Mouse (Mus musculus): ENCODE results near the gene Pnliprp1. TPM values are rescaled to one million over a fixed set of nuclear protein-coding genes. Genes with fewer than 3 reads are reported as not detected.

Gene Pnliprp1
- polyA plus RNA-seq, 1 experiment from 2014 or later = not detected

DNA sequence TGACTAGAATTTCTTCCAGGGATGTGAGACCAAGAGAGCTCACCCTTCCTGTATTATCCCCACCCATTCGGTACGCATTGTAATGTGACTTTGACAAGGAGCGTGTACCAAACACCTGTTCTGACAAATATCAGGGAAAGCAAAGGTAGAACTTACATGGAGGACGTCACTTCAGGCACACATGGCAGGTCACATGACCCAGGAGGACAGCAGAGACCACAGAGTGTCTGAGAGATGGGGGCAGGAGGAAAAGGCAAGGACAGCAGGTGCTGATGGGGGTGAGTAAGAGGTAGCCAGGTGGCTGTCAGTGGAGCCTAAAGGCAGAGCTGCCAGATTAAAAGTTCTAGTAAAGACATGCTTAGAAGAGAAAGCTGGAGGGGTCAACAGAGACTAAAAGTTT is 14.0 kb downstream of the Pnliprp1 start:
- Histone ChIP-seq H3K9me3 (replicated peaks) (no peaks in the 10 kb centered on the region), H3K4me1 (no peaks in the 10 kb centered on the region), H3K36me3 (no peaks in the 10 kb centered on the region), H3K4me2 (replicated peaks) (no peak overlapping the region), H3K27me3 (no peaks in the 10 kb centered on the region), H3K27ac (no peak overlapping the region), H3K9ac (no peak overlapping the region), H3K4me3 (no peak overlapping the region)
- 87% methylated on average over 4 of the region's 4 CpGs for WGBS
- ATAC-seq (ENCODE audit: low FRiP score) = no peak

DNA sequence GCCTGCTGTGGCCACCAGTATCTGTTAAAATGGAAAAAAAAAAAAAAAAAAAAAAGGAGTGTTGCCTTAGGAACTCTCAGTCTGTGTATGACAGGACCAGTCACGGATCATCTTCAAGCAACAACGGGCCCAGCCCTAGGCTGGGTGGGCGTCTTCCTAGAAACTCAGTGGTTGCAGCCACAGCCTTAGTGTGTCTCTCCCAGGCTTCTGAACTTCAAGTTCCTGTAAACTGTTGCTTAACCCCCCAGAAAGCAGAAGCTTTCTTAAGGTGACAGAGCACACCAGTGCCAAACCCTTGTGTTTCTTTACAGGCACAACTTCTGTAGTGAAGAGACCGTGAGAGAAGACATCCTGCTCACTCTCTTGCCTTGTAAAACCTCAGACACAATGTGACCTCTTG is 15.0 kb downstream of the Pnliprp1 start:
- no peak overlapping the region for H3K4me3 ChIP-seq
- H3K27ac ChIP-seq = no peak overlapping the region
- no peaks in the 10 kb centered on the region for H3K36me3 ChIP-seq
- H3K9me3 ChIP-seq (replicated peaks) = no peaks in the 10 kb centered on the region
- no peak overlapping the region for H3K9ac ChIP-seq
- 72% methylated on average over 4 of the region's 4 CpGs for WGBS
- H3K4me1 ChIP-seq = no peaks in the 10 kb centered on the region
- ATAC-seq (ENCODE audit: low FRiP score) = no peak
- H3K27me3 ChIP-seq = no peaks in the 10 kb centered on the region
- H3K4me2 ChIP-seq (replicated peaks) = no peak overlapping the region

DNA sequence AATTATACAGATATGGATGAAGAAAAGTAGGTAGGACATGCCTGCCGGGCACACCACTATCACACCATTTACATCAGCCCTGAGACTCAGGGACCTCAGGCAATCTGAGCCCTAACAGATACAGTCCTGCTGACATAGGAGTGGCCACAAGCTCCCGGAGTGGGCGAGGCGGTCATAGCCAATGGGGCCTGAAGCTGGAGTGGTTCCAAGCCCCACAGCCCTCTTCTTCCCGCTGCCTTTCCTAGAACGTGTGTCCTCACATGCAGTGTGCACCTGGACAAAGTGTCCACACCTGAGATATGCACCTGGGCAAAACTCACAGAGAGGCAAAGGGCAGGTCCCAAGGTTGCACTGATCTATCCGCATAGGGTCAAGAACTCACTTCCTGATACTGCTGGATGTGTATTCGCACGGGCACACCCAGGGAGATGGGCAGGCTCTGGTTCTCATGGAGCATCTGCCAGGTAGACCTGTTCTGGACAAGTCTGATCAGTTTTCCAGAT is 18.9 kb downstream of the Pnliprp1 start:
- H3K27ac ChIP-seq = no peak overlapping the region
- no peak overlapping the region for H3K4me2 ChIP-seq (replicated peaks)
- no peaks in the 10 kb centered on the region for H3K4me1 ChIP-seq
- no peaks in the 10 kb centered on the region for H3K36me3 ChIP-seq
- H3K9ac ChIP-seq = no peak overlapping the region
- H3K27me3 ChIP-seq = no peaks in the 10 kb centered on the region
- 88% methylated on average over 9 of the region's 9 CpGs for WGBS
- no peak for ATAC-seq (ENCODE audit: low FRiP score)
- no peak overlapping the region for H3K4me3 ChIP-seq
- no peaks in the 10 kb centered on the region for H3K9me3 ChIP-seq (replicated peaks)

DNA sequence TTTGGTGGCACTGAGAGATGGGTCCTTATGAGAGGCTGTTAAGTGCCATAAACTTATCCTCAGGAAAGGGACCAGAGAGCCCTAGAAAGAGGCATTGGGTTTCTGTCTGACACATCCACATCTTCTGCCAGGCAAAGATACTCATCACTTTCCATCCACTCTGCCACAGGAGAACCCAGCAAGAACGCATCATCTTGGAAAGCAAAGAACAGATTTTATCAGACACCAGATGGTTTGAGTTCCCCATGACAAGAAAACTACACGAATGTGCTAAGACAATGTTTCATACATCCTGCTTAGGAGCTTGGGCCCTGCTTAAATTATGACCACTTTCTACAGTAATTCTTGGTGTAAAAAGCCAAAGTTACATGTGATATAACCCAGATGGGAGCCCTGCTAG is 22.1 kb downstream of the Pnliprp1 start:
- H3K4me2 ChIP-seq (replicated peaks) = no peak overlapping the region
- H3K9me3 ChIP-seq (replicated peaks) = no peaks in the 10 kb centered on the region
- H3K4me1 ChIP-seq = no peaks in the 10 kb centered on the region
- ATAC-seq (ENCODE audit: low FRiP score) = no peak
- no peaks in the 10 kb centered on the region for H3K27me3 ChIP-seq
- no peak overlapping the region for H3K27ac ChIP-seq
- no peak overlapping the region for H3K4me3 ChIP-seq
- 81% methylated on average over 2 of the region's 2 CpGs for WGBS
- H3K9ac ChIP-seq = no peak overlapping the region
- no peaks in the 10 kb centered on the region for H3K36me3 ChIP-seq

DNA sequence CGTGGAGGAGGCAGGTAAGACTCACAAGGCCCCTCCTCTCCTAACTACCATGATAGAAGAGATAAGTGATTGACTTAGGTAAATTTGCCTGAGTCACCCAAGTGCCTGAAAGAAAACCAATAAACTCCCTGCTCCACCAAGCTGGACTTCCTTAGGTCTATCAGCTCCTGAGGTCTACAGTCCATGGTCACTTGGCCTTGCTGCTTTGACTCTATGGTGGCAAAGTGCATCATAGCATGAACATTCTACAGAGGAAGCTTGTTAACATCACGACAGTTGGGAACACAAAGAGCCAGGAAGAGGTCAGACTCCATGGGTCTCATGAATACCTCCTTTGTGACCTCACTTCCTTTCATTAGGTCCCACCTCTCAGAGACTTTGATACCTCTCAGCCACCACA is 22.8 kb downstream of the Pnliprp1 start:
- Histone ChIP-seq H3K4me2 (replicated peaks) (no peak overlapping the region), H3K27me3 (no peaks in the 10 kb centered on the region), H3K36me3 (no peaks in the 10 kb centered on the region), H3K27ac (no peak overlapping the region), H3K9ac (no peak overlapping the region), H3K4me3 (no peak overlapping the region), H3K9me3 (replicated peaks) (no peaks in the 10 kb centered on the region), H3K4me1 (no peaks in the 10 kb centered on the region)
- 57% methylated on average over 2 of the region's 2 CpGs for WGBS
- ATAC-seq (ENCODE audit: low FRiP score) = no peak

DNA sequence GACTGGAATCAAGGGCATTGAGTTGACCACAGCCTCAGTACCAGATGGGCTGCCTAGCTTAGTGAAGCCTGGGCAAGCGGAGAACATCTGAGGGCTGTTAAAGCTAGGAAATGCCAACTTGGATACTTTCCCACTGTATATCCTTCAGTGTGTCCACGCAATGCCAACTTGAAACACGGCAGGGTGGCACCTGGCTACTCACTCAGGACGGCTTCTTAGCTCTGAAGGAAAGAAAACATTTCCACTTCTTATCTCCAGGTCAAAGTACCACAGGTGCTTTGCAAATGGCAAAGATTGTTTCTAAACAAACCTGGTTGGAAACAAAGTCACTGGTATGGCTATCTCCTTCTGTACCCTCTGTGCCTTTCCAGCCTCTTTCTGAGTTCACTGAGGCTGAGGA is 30.2 kb downstream of the Pnliprp1 start:
- 89% methylated on average over 4 of the region's 4 CpGs for WGBS
- no peak overlapping the region for H3K4me2 ChIP-seq (replicated peaks)
- H3K9ac ChIP-seq = no peak overlapping the region
- no peak overlapping the region for H3K27ac ChIP-seq
- H3K9me3 ChIP-seq (replicated peaks) = no peaks in the 10 kb centered on the region
- ATAC-seq (ENCODE audit: low FRiP score) = no peak
- no peaks in the 10 kb centered on the region; the same call in 1 of the 2 replicates for H3K4me1 ChIP-seq
- H3K27me3 ChIP-seq = peaks cover 3% of the 10 kb centered on the region; the same call in 1 of the 2 replicates
- no peak overlapping the region for H3K4me3 ChIP-seq
- H3K36me3 ChIP-seq = no peaks in the 10 kb centered on the region

DNA sequence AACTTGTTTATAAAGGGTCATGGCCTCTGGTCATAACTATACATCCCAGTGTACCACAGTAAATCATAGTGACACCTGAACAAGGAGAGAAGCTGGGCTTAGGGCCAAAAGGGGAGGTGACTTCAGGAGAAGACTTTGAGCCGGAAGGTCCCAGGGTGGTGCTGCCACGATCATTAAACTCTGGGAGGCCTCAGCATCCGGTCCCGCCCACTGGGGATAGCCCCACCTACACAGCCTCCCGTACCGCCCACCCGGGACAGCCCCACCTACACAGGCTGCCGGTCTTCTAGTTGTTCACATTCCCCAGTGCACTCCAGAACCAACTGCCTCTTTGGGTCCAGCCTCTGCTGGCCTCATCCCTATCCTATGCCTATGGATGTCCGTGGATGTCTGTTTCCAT is 30.7 kb downstream of the Pnliprp1 start, which contains the start of gene Pnliprp2:
Pnliprp2 (plus strand) TSS at position 297 of the 400 bp plus-strand sequence.
- H3K27me3 ChIP-seq = peaks cover 3% of the 10 kb centered on the region; the same call in 1 of the 2 replicates
- no peaks in the 10 kb centered on the region for H3K36me3 ChIP-seq
- 62% methylated on average over 9 of the region's 9 CpGs for WGBS
- H3K9ac ChIP-seq = no peak within 1 kb of the TSS
- no peaks in the 10 kb centered on the region for H3K9me3 ChIP-seq (replicated peaks)
- H3K4me3 ChIP-seq = no peak within 1 kb of the TSS
- no peak within 1 kb of the TSS for H3K27ac ChIP-seq
- H3K4me1 ChIP-seq = no peaks in the 10 kb centered on the region; the same call in 1 of the 2 replicates
- ATAC-seq (ENCODE audit: low FRiP score) = no peak
- H3K4me2 ChIP-seq (replicated peaks) = no peak within 1 kb of the TSS

DNA sequence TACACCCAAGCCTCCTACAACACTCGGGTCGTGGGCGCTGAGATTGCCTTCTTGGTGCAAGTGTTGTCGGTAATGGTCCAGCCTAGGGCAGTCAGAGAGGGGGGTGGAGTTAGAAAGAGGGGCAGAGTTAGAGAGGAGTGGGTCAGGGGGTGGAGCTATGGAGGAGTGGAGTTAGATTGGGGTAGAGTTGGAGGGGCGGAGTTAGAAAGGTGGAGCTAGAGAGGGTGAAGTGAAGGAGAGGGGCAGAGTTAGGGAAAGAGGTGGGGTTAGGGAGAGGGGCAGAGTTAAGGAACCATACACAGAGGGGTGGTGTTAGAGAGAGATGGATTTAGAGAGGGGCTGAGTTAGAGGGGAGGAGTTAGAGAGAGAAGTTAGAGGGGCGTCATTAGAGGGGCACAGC is 33.6 kb downstream of the Pnliprp1 start:
- Histone ChIP-seq H3K4me2 (replicated peaks) (no peak overlapping the region), H3K4me1 (no peaks in the 10 kb centered on the region; the same call in 1 of the 2 replicates), H3K27me3 (peaks cover 3% of the 10 kb centered on the region; the same call in 1 of the 2 replicates), H3K36me3 (no peaks in the 10 kb centered on the region), H3K9me3 (replicated peaks) (no peaks in the 10 kb centered on the region), H3K4me3 (no peak overlapping the region), H3K27ac (no peak overlapping the region), H3K9ac (no peak overlapping the region)
- ATAC-seq (ENCODE audit: low FRiP score) = peak; percentile 26; the same call in 1 of the 2 replicates
- WGBS = 29% methylated on average over 6 of the region's 6 CpGs

DNA sequence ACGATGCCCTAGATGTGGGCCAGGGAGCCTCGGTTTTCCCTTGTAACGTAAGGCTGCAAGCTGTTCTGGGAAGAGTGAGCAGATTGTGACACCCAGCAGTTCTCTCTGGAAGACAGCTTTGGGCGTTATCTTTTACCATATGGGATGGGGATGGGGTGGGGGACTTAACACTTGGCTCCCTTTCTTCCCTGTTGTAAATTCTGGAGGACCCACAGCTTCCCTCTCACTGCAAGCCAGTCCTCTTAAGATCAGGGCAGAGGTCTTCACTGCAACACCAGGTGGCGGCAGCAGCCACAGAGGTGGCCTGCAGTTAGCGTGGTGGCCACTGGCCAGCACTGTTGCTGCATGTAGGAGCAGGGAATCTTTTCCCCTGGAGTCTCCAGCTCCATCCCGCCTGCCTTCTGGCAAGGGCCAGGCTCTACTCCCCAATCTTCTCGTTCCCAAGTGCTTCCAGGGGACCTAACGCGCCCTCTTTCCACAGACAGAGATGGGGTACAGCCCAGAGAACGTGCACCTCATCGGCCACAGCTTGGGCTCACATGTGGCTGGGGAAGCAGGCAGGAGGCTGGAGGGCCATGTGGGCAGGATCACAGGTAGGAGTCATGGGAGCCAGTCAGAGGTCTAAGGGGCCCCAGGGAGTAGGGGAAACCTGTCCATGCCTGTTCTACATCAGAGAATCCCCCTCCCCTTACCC is 34.3 kb downstream of the Pnliprp1 start:
- Histone ChIP-seq H3K9me3 (replicated peaks) (no peaks in the 10 kb centered on the region), H3K4me2 (replicated peaks) (no peak overlapping the region; the same call in 1 of the 2 replicates), H3K9ac (no peak overlapping the region), H3K27me3 (peaks cover 3% of the 10 kb centered on the region; the same call in 1 of the 2 replicates), H3K4me3 (no peak overlapping the region), H3K4me1 (no peaks in the 10 kb centered on the region; the same call in 1 of the 2 replicates), H3K27ac (no peak overlapping the region), H3K36me3 (no peaks in the 10 kb centered on the region)
- peak; percentile 56 for ATAC-seq (ENCODE audit: low FRiP score)
- WGBS = 12% methylated on average over 12 of the region's 12 CpGs

DNA sequence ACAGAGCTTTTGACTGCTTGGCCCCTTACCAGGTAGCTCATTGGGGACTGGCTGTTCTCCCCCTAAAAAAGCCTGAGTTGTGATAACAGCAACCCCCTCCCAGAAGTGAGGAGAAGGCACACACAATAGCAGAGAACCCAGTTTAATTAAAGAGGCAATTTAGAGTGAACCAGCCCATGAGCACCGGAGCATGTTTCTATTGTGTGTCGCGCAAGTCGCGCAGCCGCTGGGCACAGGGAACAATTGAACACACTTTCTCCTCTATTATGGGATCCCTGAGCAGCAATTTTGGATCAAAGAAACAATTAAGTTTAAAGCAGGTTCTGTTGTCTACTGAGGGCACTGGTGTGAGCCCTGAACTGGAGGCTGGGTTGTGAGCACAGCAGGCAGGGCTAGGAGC is 38.6 kb downstream of the Pnliprp1 start:
- H3K36me3 ChIP-seq = no peaks in the 10 kb centered on the region
- H3K27me3 ChIP-seq = peaks cover 5% of the 10 kb centered on the region; the same call in 1 of the 2 replicates
- H3K27ac ChIP-seq = no peak overlapping the region
- H3K9ac ChIP-seq = no peak overlapping the region
- no peaks in the 10 kb centered on the region for H3K9me3 ChIP-seq (replicated peaks)
- H3K4me3 ChIP-seq = no peak overlapping the region
- no peak for ATAC-seq (ENCODE audit: low FRiP score)
- 44% methylated on average over 6 of the region's 6 CpGs for WGBS
- no peaks in the 10 kb centered on the region; the same call in 1 of the 2 replicates for H3K4me1 ChIP-seq
- no peak overlapping the region for H3K4me2 ChIP-seq (replicated peaks)

DNA sequence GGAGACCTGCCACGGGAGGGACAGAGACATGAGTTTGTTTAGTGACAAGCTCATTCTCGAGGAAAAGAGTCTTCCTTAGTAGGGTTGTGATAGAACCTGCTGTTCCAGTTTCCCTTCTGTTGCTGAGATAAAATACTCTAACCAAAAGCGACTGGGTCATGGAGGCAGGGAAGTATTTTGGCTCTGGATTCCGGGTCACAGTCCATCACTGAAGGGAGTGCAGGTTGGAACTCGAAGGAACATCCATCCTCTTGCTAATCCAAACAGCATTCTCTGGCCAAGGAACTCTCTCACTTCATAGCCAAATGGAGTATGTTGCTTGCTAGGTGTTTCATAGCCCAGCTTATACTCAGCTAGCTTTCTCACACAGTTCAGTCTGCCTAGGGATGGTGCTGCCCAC is 47.8 kb downstream of the Pnliprp1 start:
- no peak overlapping the region for H3K9ac ChIP-seq
- no peaks in the 10 kb centered on the region for H3K36me3 ChIP-seq
- no peak for ATAC-seq (ENCODE audit: low FRiP score)
- H3K9me3 ChIP-seq (replicated peaks) = no peaks in the 10 kb centered on the region
- no peaks in the 10 kb centered on the region; the same call in 1 of the 2 replicates for H3K4me1 ChIP-seq
- H3K27ac ChIP-seq = no peak overlapping the region
- H3K27me3 ChIP-seq = no peaks in the 10 kb centered on the region
- no peak overlapping the region for H3K4me2 ChIP-seq (replicated peaks)
- WGBS = 76% methylated on average over 5 of the region's 5 CpGs
- H3K4me3 ChIP-seq = no peak overlapping the region

DNA sequence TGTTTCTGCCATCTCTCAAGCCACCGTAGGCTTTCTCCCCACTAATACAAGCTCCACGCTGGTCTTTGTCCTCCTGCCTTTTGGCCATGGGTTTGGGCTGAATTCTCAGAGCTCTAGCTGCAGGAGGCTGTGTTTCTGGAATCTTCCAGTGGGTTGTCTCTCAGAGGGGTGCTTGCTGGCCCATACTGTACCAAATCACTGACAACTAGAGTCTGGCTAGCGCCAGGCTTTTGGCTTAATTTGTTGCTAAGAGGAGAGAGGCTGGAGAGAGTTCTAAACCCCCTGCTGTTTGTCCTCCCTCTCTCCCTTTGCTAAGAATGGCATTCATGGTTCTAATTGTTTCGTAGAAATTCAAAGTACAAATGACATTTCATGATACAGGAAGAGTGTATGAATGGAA is 52.9 kb downstream of the Pnliprp1 start:
- Histone ChIP-seq H3K4me1 (peaks cover 11% of the 10 kb centered on the region), H3K4me3 (no peak overlapping the region), H3K27me3 (no peaks in the 10 kb centered on the region), H3K9ac (no peak overlapping the region), H3K36me3 (no peaks in the 10 kb centered on the region), H3K4me2 (replicated peaks) (no peak overlapping the region), H3K9me3 (replicated peaks) (no peaks in the 10 kb centered on the region), H3K27ac (no peak overlapping the region)
- no peak for ATAC-seq (ENCODE audit: low FRiP score)
- 31% methylated on average over 4 of the region's 4 CpGs for WGBS

DNA sequence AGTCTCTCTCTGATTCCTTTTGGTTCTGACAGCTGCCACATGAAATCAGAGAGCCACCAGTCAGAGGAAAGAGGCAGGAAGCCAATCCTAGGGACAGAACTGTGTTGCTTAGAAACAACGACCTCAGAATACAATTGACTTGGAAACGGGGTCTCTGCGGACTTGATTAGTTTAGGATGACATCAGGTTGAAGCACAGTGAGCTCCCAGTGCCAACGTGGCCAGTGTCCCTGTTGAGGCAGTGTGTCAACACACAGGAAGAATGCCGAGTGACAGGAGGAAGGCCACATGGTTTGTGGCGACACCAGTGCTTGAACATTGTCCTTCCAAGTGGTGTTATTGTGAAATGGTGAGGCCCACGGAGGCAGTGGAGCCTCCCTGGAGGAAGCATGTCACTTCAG is 55.3 kb downstream of the Pnliprp1 start:
- Histone ChIP-seq H3K4me3 (no peak overlapping the region), H3K27ac (no peak overlapping the region), H3K9me3 (replicated peaks) (no peaks in the 10 kb centered on the region), H3K4me1 (peaks cover 11% of the 10 kb centered on the region), H3K36me3 (no peaks in the 10 kb centered on the region), H3K27me3 (no peaks in the 10 kb centered on the region), H3K9ac (no peak overlapping the region), H3K4me2 (replicated peaks) (no peak overlapping the region)
- 0 out of 2 replicates have a peak, but pooled peaks have one; percentile 54 for ATAC-seq (ENCODE audit: low FRiP score)
- WGBS = 38% methylated on average over 7 of the region's 7 CpGs

Data from hindbrain, embryonic 12.5 days (tissue).